Mouse (Mus musculus) CH12F3 (cell line): ENCODE measurements around the gene Fam107a.

Source experiments
- in situ Hi-C: fragments of 300-500 bp; cut with MboI; formaldehyde crosslinking; loops from 2 replicates; pipeline ENCODE4 v1.14.3; 2020; ENCODE audit warnings: low sequenced_read_pairs

Fam107a gene

GRCm38 (mm10) chr14:8317194-8318097, at the start of gene Fam107a:
Gene Fam107a, minus strand, starts transcription at chr14:8318023.
- in situ Hi-C loops: no loop called here

- in situ Hi-C loops: no loop called here
Measured at GRCm38 (mm10) chr14:8367121-8367520, 49.3 kb upstream of the Fam107a start.

GRCm38 (mm10) chr14:8365833-8366232, 48.0 kb upstream of the Fam107a start:
- in situ Hi-C loops: no loop called here

- in situ Hi-C loops: no loop called here
Measured at GRCm38 (mm10) chr14:8356836-8357235, 39.0 kb upstream of the Fam107a start.

GRCm38 (mm10) chr14:8355999-8356501, 38.2 kb upstream of the Fam107a start:
- in situ Hi-C loops: no loop called here

- in situ Hi-C loops: loop anchor here (25.0 kb wide), 1 partner anchor 262 kb away; the partner anchor contains the start of genes Pxk and Rpp14
Measured at GRCm38 (mm10) chr14:8348927-8349326, 31.1 kb upstream of the Fam107a start.

- in situ Hi-C loops: loop anchor here (25.0 kb wide), 1 partner anchor 259 kb away; the partner anchor contains the start of genes Pxk and Rpp14
Measured at GRCm38 (mm10) chr14:8346255-8346997, 28.6 kb upstream of the Fam107a start.

GRCm38 (mm10) chr14:8345566-8345965, 27.7 kb upstream of the Fam107a start:
- in situ Hi-C loops: loop anchor here (25.0 kb wide), 1 partner anchor 258 kb away; the partner anchor contains the start of genes Pxk and Rpp14

GRCm38 (mm10) chr14:8342509-8343106, 24.8 kb upstream of the Fam107a start:
- in situ Hi-C loops: loop anchor here (25.0 kb wide), 1 partner anchor 255 kb away; the partner anchor contains the start of genes Pxk and Rpp14

GRCm38 (mm10) chr14:8340226-8340625, 22.4 kb upstream of the Fam107a start:
- in situ Hi-C loops: loop anchor here (25.0 kb wide), 1 partner anchor 253 kb away; the partner anchor contains the start of genes Pxk and Rpp14

- in situ Hi-C loops: loop anchor here (25.0 kb wide), 1 partner anchor 249 kb away; the partner anchor contains the start of genes Pxk and Rpp14
Measured at GRCm38 (mm10) chr14:8335947-8336346, 18.1 kb upstream of the Fam107a start.

GRCm38 (mm10) chr14:8334511-8334910, 16.7 kb upstream of the Fam107a start:
- in situ Hi-C loops: loop anchor here (25.0 kb wide), 1 partner anchor 247 kb away; the partner anchor contains the start of genes Pxk and Rpp14

- in situ Hi-C loops: loop anchor here (25.0 kb wide), 1 partner anchor 245 kb away; the partner anchor contains the start of genes Pxk and Rpp14
Measured at GRCm38 (mm10) chr14:8332314-8333252, 14.8 kb upstream of the Fam107a start.

GRCm38 (mm10) chr14:8331307-8331905, 13.6 kb upstream of the Fam107a start:
- in situ Hi-C loops: loop anchor here (25.0 kb wide), 1 partner anchor 244 kb away; the partner anchor contains the start of genes Pxk and Rpp14

GRCm38 (mm10) chr14:8330390-8330789, 12.6 kb upstream of the Fam107a start:
- in situ Hi-C loops: loop anchor here (25.0 kb wide), 1 partner anchor 243 kb away; the partner anchor contains the start of genes Pxk and Rpp14

GRCm38 (mm10) chr14:8329552-8329951, 11.7 kb upstream of the Fam107a start:
- in situ Hi-C loops: loop anchor here (25.0 kb wide), 1 partner anchor 242 kb away; the partner anchor contains the start of genes Pxk and Rpp14

GRCm38 (mm10) chr14:8327371-8327770, 9.5 kb upstream of the Fam107a start:
- in situ Hi-C loops: loop anchor here (25.0 kb wide), 1 partner anchor 240 kb away; the partner anchor contains the start of genes Pxk and Rpp14

- in situ Hi-C loops: loop anchor here (25.0 kb wide), 1 partner anchor 240 kb away; the partner anchor contains the start of genes Pxk and Rpp14
Measured at GRCm38 (mm10) chr14:8326961-8327360, 9.1 kb upstream of the Fam107a start.
